In the genomic region with DNA sequence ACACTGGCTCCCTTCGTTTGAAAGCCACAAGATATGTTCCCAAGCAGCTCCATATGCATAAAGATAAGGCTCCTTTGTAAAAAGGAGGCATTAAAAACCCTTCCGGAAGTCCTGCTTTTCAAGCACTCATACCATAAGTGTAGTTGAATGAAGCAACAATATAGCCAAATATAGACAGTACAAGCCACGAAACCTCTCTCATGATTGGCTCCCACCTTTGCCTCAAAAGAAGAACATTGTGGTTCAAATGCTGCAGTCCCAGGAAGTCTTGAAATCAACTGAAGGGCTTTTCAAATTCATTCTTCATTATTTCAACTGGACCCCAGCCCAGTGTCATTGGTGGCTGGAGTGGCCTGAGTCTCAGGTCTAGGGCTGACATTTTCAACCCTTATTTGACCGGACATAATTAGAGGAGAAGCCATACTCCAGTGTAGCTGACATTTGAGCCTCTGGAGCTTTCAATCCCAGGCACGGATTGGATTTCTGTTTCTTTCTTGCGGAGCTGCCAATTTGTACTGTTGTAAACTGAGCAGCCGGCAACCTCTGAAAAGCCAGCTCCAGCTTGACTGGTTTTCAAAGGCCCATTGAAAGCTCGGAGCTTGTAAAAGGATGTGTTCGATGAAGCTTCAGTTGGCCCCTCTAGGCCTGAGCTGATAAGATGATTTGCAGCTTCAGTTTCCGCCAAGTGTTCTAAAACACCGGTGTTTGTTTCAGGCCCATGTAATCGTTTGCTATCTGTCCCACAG, we compare ENCODE assay signal across 8 mouse cellular contexts.
DNase-seq lines count a peak whose midpoint lies in the region; ATAC-seq and TF ChIP-seq lines count a peak whose summit lies in the region.

No protein-coding gene starts in this region.

- peak; percentile 48; the same call in 1 of the 2 replicates for TF ChIP-seq EP300 in lung, postnatal 0 days (IDR thresholded peaks at IDR 0.05)

- H3K9me3 ChIP-seq in kidney, embryonic 14.5 days (ENCODE audit: control insufficient read depth, low read length) = no peaks in the 10 kb centered on the region
- H3K9me3 ChIP-seq in lung, postnatal 0 days (ENCODE audit: low read length) = no peaks in the 10 kb centered on the region

- DNase-seq in kidney, adult 8-10 months = no peak
- peak; percentile 8 for DNase-seq in gastrocnemius, postnatal 14 days
- DNase-seq in lung, postnatal 0 days (ENCODE audit: low spot score) = peak; percentile 52
- DNase-seq in adrenal gland, postnatal 4 days (ENCODE audit: low spot score in 2 of 2) = no peak
- DNase-seq in cerebellum, adult 11-12 months = no peak
- no peak for DNase-seq in frontal cortex, postnatal 14 days (ENCODE audit: low spot score in 2 of 2)

- H3K27me3 ChIP-seq in kidney, embryonic 14.5 days (ENCODE audit: control insufficient read depth, insufficient read depth, low read length) = peaks cover 3% of the 10 kb centered on the region; the same call in 1 of the 2 replicates
- no peaks in the 10 kb centered on the region for H3K27me3 ChIP-seq in lung, postnatal 0 days (replicated peaks; ENCODE audit: insufficient read depth, low read length)

- intact Hi-C loops in gastrocnemius, postnatal 14 days (cut with DNase I; ENCODE audit: low total_unique reads) = no loop called here

- ATAC-seq in kidney, embryonic 14.5 days (ENCODE audit: low FRiP score, low TSS enrichment) = no peak
- peak; percentile 60 for ATAC-seq in lung, postnatal 0 days

- H3K4me3 ChIP-seq in kidney, embryonic 14.5 days (ENCODE audit: low read length) = no peak overlapping the region
- H3K4me3 ChIP-seq in bone marrow, adult 2 months (replicated peaks; ENCODE audit: control insufficient read depth, low read depth, low read length) = no peak overlapping the region
- H3K4me3 ChIP-seq in lung, postnatal 0 days (ENCODE audit: low read depth, low read length) = no peak overlapping the region

- no peak for TF ChIP-seq POLR2A in bone marrow, adult 2 months (IDR thresholded peaks at IDR 0.05; ENCODE audit: borderline replicate concordance, control insufficient read depth, low read depth, low read length)

- H3K4me2 ChIP-seq in kidney, embryonic 14.5 days (replicated peaks; ENCODE audit: low read depth, low read length) = no peak overlapping the region
- H3K4me2 ChIP-seq in lung, postnatal 0 days (replicated peaks; ENCODE audit: low read depth, low read length) = no peak overlapping the region

- peak overlapping the region; percentile 11; the same call in 1 of the 2 replicates for H3K27ac ChIP-seq in kidney, embryonic 14.5 days (ENCODE audit: low read depth, low read length)
- H3K27ac ChIP-seq in bone marrow, adult 2 months (ENCODE audit: control insufficient read depth, insufficient read depth, low read depth, low read length, poor library complexity) = peak overlapping the region; percentile 79
- H3K27ac ChIP-seq in lung, postnatal 0 days (ENCODE audit: low read length) = no peak overlapping the region

- TF ChIP-seq CTCF in bone marrow, adult 2 months (IDR thresholded peaks at IDR 0.05; ENCODE audit: control insufficient read depth, insufficient read depth, low read length) = no peak
- no peak for TF ChIP-seq CTCF in lung, postnatal 0 days (IDR thresholded peaks at IDR 0.05)

- no peak overlapping the region for H3K9ac ChIP-seq in kidney, embryonic 14.5 days (ENCODE audit: low read depth, low read length)
- H3K9ac ChIP-seq in lung, postnatal 0 days (replicated peaks; ENCODE audit: low read depth) = no peak overlapping the region

- no peaks in the 10 kb centered on the region for H3K4me1 ChIP-seq in kidney, embryonic 14.5 days (ENCODE audit: control insufficient read depth, insufficient read depth, low read length)
- H3K4me1 ChIP-seq in bone marrow, adult 2 months (ENCODE audit: control insufficient read depth, insufficient read depth, low read length) = peaks cover 1% of the 10 kb centered on the region; the same call in 1 of the 2 replicates
- H3K4me1 ChIP-seq in lung, postnatal 0 days (ENCODE audit: insufficient read depth, low read depth, low read length) = no peaks in the 10 kb centered on the region

- WGBS in kidney, embryonic 14.5 days = 49% methylated on average over 12 of the region's 12 CpGs
- 37% methylated on average over 12 of the region's 12 CpGs for WGBS in bone marrow, adult 2 months
- WGBS in lung, postnatal 0 days = 24% methylated on average over 12 of the region's 12 CpGs

- H3K36me3 ChIP-seq in kidney, embryonic 14.5 days (ENCODE audit: control insufficient read depth, insufficient read depth, low read length) = no peaks in the 10 kb centered on the region
- H3K36me3 ChIP-seq in lung, postnatal 0 days (ENCODE audit: insufficient read depth, low read length) = no peaks in the 10 kb centered on the region

Comparison
In these comparisons a context has a peak if more than half of its experiments do, and no peak if none do; other contexts are left out.
1. DNase-seq: peak in gastrocnemius, postnatal 14 days (single experiment) and lung, postnatal 0 days (single experiment); none in kidney, adult 8-10 months (0 of 2), adrenal gland, postnatal 4 days (0 of 2), cerebellum, adult 11-12 months (single experiment) and frontal cortex, postnatal 14 days (0 of 2).